Mouse (Mus musculus) liver, embryonic 16.5 days (tissue): ENCODE data around the gene Magi1. TPM values are rescaled to one million over a fixed set of nuclear protein-coding genes. Genes with fewer than 3 reads are reported as not detected.

ENCODE experiments used
- ATAC-seq: fragments of 200-750 bp; cut with Nextera tagmentation; 2 replicates; pipeline ENCODE4 v1.8.0; 2017; ENCODE audit warnings: low read depth, mild to moderate bottlenecking, moderate number of reproducible peaks, moderate library complexity
- H3K27ac ChIP-seq: fragments of 300-500 bp; sonication (generic); 2 replicates; pipeline ENCODE4 v1.5.1; 2014; ENCODE audit warnings: mild to moderate bottlenecking, low read length
- H3K27me3 ChIP-seq: fragments of 300-500 bp; sonication (generic); 2 replicates; pipeline ENCODE4 v1.6.1; 2014; ENCODE audit warnings: low read depth, low read length, mixed read lengths; ENCODE audit not compliant: control insufficient read depth, insufficient read depth
- H3K36me3 ChIP-seq: fragments of 300-500 bp; sonication (generic); 2 replicates; pipeline ENCODE4 v1.6.1; 2014; ENCODE audit warnings: mild to moderate bottlenecking; ENCODE audit not compliant: control insufficient read depth, insufficient read depth
- H3K4me1 ChIP-seq: fragments of 300-500 bp; sonication (generic); 2 replicates; pipeline ENCODE4 v1.6.1; 2014; ENCODE audit warnings: low read depth, low read length, mixed read lengths; ENCODE audit not compliant: control insufficient read depth
- H3K4me2 ChIP-seq: fragments of 300-500 bp; sonication (generic); 2 replicates; pipeline ENCODE4 v1.6.1; 2014; ENCODE audit warnings: low read depth, low read length, mixed read lengths
- H3K4me3 ChIP-seq: fragments of 300-500 bp; sonication (generic); 2 replicates; pipeline ENCODE4 v1.5.1; 2014; ENCODE audit warnings: low read depth, mild to moderate bottlenecking, low read length
- H3K9ac ChIP-seq: fragments of 300-500 bp; sonication (generic); 2 replicates; pipeline ENCODE4 v1.6.1; 2014; ENCODE audit warnings: low read depth, low read length
- H3K9me3 ChIP-seq: fragments of 300-500 bp; sonication (generic); replicated peaks from 2 replicates; pipeline ENCODE4 v1.6.1; 2016; ENCODE audit warnings: low read length; ENCODE audit not compliant: control insufficient read depth
- WGBS: fragments of 180-500 bp; shearing (Covaris S2); extraction: QIAGEN DNeasy Blood & Tissue Kit; methylation state at CpG from one replicate; pipeline ENCODE4 v1.1.7; 2014; ENCODE audit not compliant: insufficient replicate concordance; 5-methylcytosine and 5-hydroxymethylcytosine counted together
- polyA plus RNA-seq: library from polyadenylated mRNA; unstranded; fragments of >200 nt; fragmentation: Nextera tagmentation; extraction: Ambion mirVana; gene quantifications from 2 replicates; pipeline ENCODE4 v1.2.1, GENCODE M21; 2015

The Magi1 gene
- polyA plus RNA-seq, 1 experiment from 2014 or later: 1.3 TPM

GRCm38 (mm10) chr6:93923972-93924371 is 359.7 kb downstream of the Magi1 start:
- no peak for ATAC-seq
- Histone ChIP-seq H3K27me3 (no peaks in the 10 kb centered on the region), H3K4me2 (no peak overlapping the region), H3K36me3 (no peaks in the 10 kb centered on the region), H3K4me3 (no peak overlapping the region), H3K9ac (no peak overlapping the region), H3K27ac (no peak overlapping the region), H3K9me3 (no peaks in the 10 kb centered on the region), H3K4me1 (no peaks in the 10 kb centered on the region)
- WGBS: 47% methylated on average over 3 of the region's 3 CpGs

GRCm38 (mm10) chr6:93923351-93923750 is 360.4 kb downstream of the Magi1 start:
- no peaks in the 10 kb centered on the region for H3K4me1 ChIP-seq
- no peaks in the 10 kb centered on the region for H3K36me3 ChIP-seq
- no peaks in the 10 kb centered on the region for H3K9me3 ChIP-seq
- no peak overlapping the region for H3K9ac ChIP-seq
- 63% methylated on average over 5 of the region's 5 CpGs for WGBS
- H3K27me3 ChIP-seq: no peaks in the 10 kb centered on the region
- H3K4me2 ChIP-seq: no peak overlapping the region
- H3K4me3 ChIP-seq: no peak overlapping the region
- no peak for ATAC-seq
- no peak overlapping the region for H3K27ac ChIP-seq

GRCm38 (mm10) chr6:93922931-93923330 is 360.8 kb downstream of the Magi1 start:
- H3K4me1 ChIP-seq: no peaks in the 10 kb centered on the region
- ATAC-seq: no peak
- no peak overlapping the region for H3K27ac ChIP-seq
- H3K9me3 ChIP-seq: no peaks in the 10 kb centered on the region
- 61% methylated on average over 7 of the region's 7 CpGs for WGBS
- no peak overlapping the region for H3K4me2 ChIP-seq
- no peak overlapping the region for H3K9ac ChIP-seq
- H3K4me3 ChIP-seq: no peak overlapping the region
- H3K36me3 ChIP-seq: no peaks in the 10 kb centered on the region
- no peaks in the 10 kb centered on the region for H3K27me3 ChIP-seq

- H3K27ac ChIP-seq: no peak overlapping the region
- H3K9me3 ChIP-seq: no peaks in the 10 kb centered on the region
- H3K36me3 ChIP-seq: no peaks in the 10 kb centered on the region
- 11% methylated on average over 22 of the region's 22 CpGs for whole genome bisulfite sequencing
- no peak overlapping the region for H3K4me3 ChIP-seq
- no peaks in the 10 kb centered on the region for H3K27me3 ChIP-seq
- no peak for ATAC-seq
- H3K4me2 ChIP-seq: no peak overlapping the region
- H3K4me1 ChIP-seq: no peaks in the 10 kb centered on the region
- H3K9ac ChIP-seq: no peak overlapping the region
Measured at GRCm38 (mm10) chr6:93913226-93913861, 370.4 kb downstream of the Magi1 start.

- Histone ChIP-seq H3K27ac (no peak overlapping the region), H3K36me3 (no peaks in the 10 kb centered on the region), H3K9me3 (no peaks in the 10 kb centered on the region), H3K4me3 (no peak overlapping the region), H3K9ac (no peak overlapping the region), H3K4me1 (no peaks in the 10 kb centered on the region), H3K27me3 (no peaks in the 10 kb centered on the region), H3K4me2 (no peak overlapping the region)
- no peak for ATAC-seq
- 9% methylated on average over 20 of the region's 20 CpGs for WGBS
Measured at GRCm38 (mm10) chr6:93912582-93913225, 371.0 kb downstream of the Magi1 start.

- H3K9ac ChIP-seq: no peak overlapping the region
- ATAC-seq: no peak
- H3K27me3 ChIP-seq: no peaks in the 10 kb centered on the region
- 28% methylated on average over 8 of the region's 8 CpGs for WGBS
- H3K4me2 ChIP-seq: no peak overlapping the region
- no peaks in the 10 kb centered on the region for H3K9me3 ChIP-seq
- no peak overlapping the region for H3K27ac ChIP-seq
- H3K4me3 ChIP-seq: no peak overlapping the region
- H3K4me1 ChIP-seq: no peaks in the 10 kb centered on the region
- H3K36me3 ChIP-seq: no peaks in the 10 kb centered on the region
Measured at GRCm38 (mm10) chr6:93912003-93912581, 371.6 kb downstream of the Magi1 start.

- WGBS: 67% methylated on average over 2 of the region's 2 CpGs
- no peaks in the 10 kb centered on the region for H3K27me3 ChIP-seq
- no peaks in the 10 kb centered on the region for H3K36me3 ChIP-seq
- no peak overlapping the region for H3K27ac ChIP-seq
- H3K9me3 ChIP-seq: no peaks in the 10 kb centered on the region
- no peak overlapping the region for H3K4me2 ChIP-seq
- H3K4me1 ChIP-seq: no peaks in the 10 kb centered on the region
- H3K9ac ChIP-seq: no peak overlapping the region
- no peak for ATAC-seq
- no peak overlapping the region for H3K4me3 ChIP-seq
Measured at GRCm38 (mm10) chr6:93911420-93911819, 372.3 kb downstream of the Magi1 start.

GRCm38 (mm10) chr6:93909976-93910375 is 373.7 kb downstream of the Magi1 start:
- Histone ChIP-seq H3K27me3 (no peaks in the 10 kb centered on the region), H3K9me3 (no peaks in the 10 kb centered on the region), H3K4me2 (no peak overlapping the region), H3K27ac (no peak overlapping the region), H3K4me3 (no peak overlapping the region), H3K9ac (no peak overlapping the region), H3K4me1 (no peaks in the 10 kb centered on the region), H3K36me3 (no peaks in the 10 kb centered on the region)
- WGBS: 69% methylated on average over 4 of the region's 4 CpGs
- ATAC-seq: no peak

- H3K4me2 ChIP-seq: no peak overlapping the region
- no peaks in the 10 kb centered on the region for H3K27me3 ChIP-seq
- no peak overlapping the region for H3K9ac ChIP-seq
- WGBS: 53% methylated on average over 2 of the region's 2 CpGs
- no peak for ATAC-seq
- H3K4me3 ChIP-seq: no peak overlapping the region
- no peaks in the 10 kb centered on the region for H3K36me3 ChIP-seq
- no peak overlapping the region for H3K27ac ChIP-seq
- no peaks in the 10 kb centered on the region for H3K9me3 ChIP-seq
- H3K4me1 ChIP-seq: no peaks in the 10 kb centered on the region
Measured at GRCm38 (mm10) chr6:93904987-93905386, 378.7 kb downstream of the Magi1 start.
